Mouse (Mus musculus) stomach, embryonic 15.5 days (tissue): Measurements from ENCODE around the gene Olfr1044. TPM values are rescaled to one million over a fixed set of nuclear protein-coding genes. Genes with fewer than 3 reads are reported as not detected.

Experiments used
- polyA plus RNA-seq: library from polyadenylated mRNA; unstranded; fragments of >200 nt; fragmentation: Nextera tagmentation; extraction: Ambion mirVana; gene quantifications from 2 replicates; pipeline ENCODE4 v1.2.1, GENCODE M21; 2015

Gene Olfr1044
- polyA plus RNA-seq, 1 experiment from 2014 or later = not detected

Other genes starting within 250 kb of the Olfr1044 start
- gene Olfr1028, start 227.4 kb downstream of the Olfr1044 start, polyA plus RNA-seq = not detected in 2 replicates
- gene Olfr1029, start 203.9 kb downstream of the Olfr1044 start, polyA plus RNA-seq = not detected in 2 replicates
- gene Olfr1030, start 198.5 kb downstream of the Olfr1044 start, polyA plus RNA-seq = not detected in 2 replicates
- not detected in 2 replicates for gene Olfr1031, start 187.5 kb downstream of the Olfr1044 start, polyA plus RNA-seq
- gene Olfr1032, start 172.3 kb downstream of the Olfr1044 start, polyA plus RNA-seq = not detected in 2 replicates
- gene Olfr1033, start 157.2 kb downstream of the Olfr1044 start, polyA plus RNA-seq = 3.6 and 5.2 TPM in 2 replicates
- 0.05 and 0.10 TPM in 2 replicates for gene Olfr1034, start 132.0 kb downstream of the Olfr1044 start, polyA plus RNA-seq
- gene Olfr1036, start 103.8 kb downstream of the Olfr1044 start, polyA plus RNA-seq = not detected in 2 replicates
- not detected in 2 replicates for gene Olfr1037, start 90.4 kb downstream of the Olfr1044 start, polyA plus RNA-seq
- gene Olfr1039, start 41.9 kb downstream of the Olfr1044 start, polyA plus RNA-seq = not detected in 2 replicates
- not detected in 2 replicates for gene Olfr1040, start 31.1 kb downstream of the Olfr1044 start, polyA plus RNA-seq
- gene Olfr1042, start 16.0 kb downstream of the Olfr1044 start, polyA plus RNA-seq = not detected in 2 replicates
- gene Olfr1043, start 10.3 kb downstream of the Olfr1044 start, polyA plus RNA-seq = not detected in 2 replicates
- gene Olfr52, start 7.9 kb upstream of the Olfr1044 start, polyA plus RNA-seq = not detected in 2 replicates
- gene Olfr1045, start 25.2 kb upstream of the Olfr1044 start, polyA plus RNA-seq = not detected in 2 replicates
- not detected in 2 replicates for gene Olfr1046, start 41.5 kb upstream of the Olfr1044 start, polyA plus RNA-seq
- gene Olfr1047, start 53.6 kb upstream of the Olfr1044 start, polyA plus RNA-seq = not detected in 2 replicates
- gene Olfr1048, start 62.5 kb upstream of the Olfr1044 start, polyA plus RNA-seq = not detected in 2 replicates
- not detected in 2 replicates for gene Olfr1049, start 80.5 kb upstream of the Olfr1044 start, polyA plus RNA-seq
- not detected in 2 replicates for gene Olfr1051, start 101.3 kb upstream of the Olfr1044 start, polyA plus RNA-seq
- not detected in 2 replicates for gene Olfr1052, start 114.6 kb upstream of the Olfr1044 start, polyA plus RNA-seq
- not detected in 2 replicates for gene Olfr1053, start 137.5 kb upstream of the Olfr1044 start, polyA plus RNA-seq
- gene Olfr1054, start 157.6 kb upstream of the Olfr1044 start, polyA plus RNA-seq = not detected in 2 replicates
- not detected in 2 replicates for gene Olfr1055, start 172.5 kb upstream of the Olfr1044 start, polyA plus RNA-seq
- not detected in 2 replicates for gene Olfr1056, start 184.6 kb upstream of the Olfr1044 start, polyA plus RNA-seq
- gene Olfr1057, start 200.6 kb upstream of the Olfr1044 start, polyA plus RNA-seq = not detected in 2 replicates
- gene Olfr1058, start 210.7 kb upstream of the Olfr1044 start, polyA plus RNA-seq = not detected in 2 replicates
- not detected in 2 replicates for gene Olfr1061, start 236.2 kb upstream of the Olfr1044 start, polyA plus RNA-seq
- not detected in 2 replicates for gene Olfr1062, start 248.9 kb upstream of the Olfr1044 start, polyA plus RNA-seq